Mouse (Mus musculus) C2C12 (cell line): ENCODE measurements around the gene Adamts17. TPM values are rescaled to one million over a fixed set of nuclear protein-coding genes. Genes with fewer than 3 reads are reported as not detected.

Source experiments
- H3K27me3 ChIP-seq: one replicate; pipeline ENCODE4 v1.6.1; 2011; ENCODE audit not compliant: control insufficient read depth, insufficient read depth, insufficient read length
- H3K36me3 ChIP-seq: one replicate; pipeline ENCODE4 v1.6.1; 2011; ENCODE audit not compliant: control insufficient read depth, insufficient read depth
- H3K4me3 ChIP-seq: one replicate; pipeline ENCODE4 v1.5.1; 2011; ENCODE audit warnings: mild to moderate bottlenecking, control low read depth; ENCODE audit not compliant: poor library complexity, insufficient read depth, severe bottlenecking
- H3K79me2 ChIP-seq: one replicate; pipeline ENCODE4 v1.6.1; 2011; ENCODE audit not compliant: control insufficient read depth, insufficient read depth
- H3K79me3 ChIP-seq: one replicate; pipeline ENCODE4 v1.6.1; 2011; ENCODE audit warnings: low read depth, control low read depth
- H3ac ChIP-seq: one replicate; pipeline ENCODE3; 2011; ENCODE audit warnings: low read depth; ENCODE audit not compliant: control insufficient read depth, insufficient read length
- CEBPB ChIP-seq: IDR thresholded peaks from one replicate; pipeline ENCODE4 v1.6.1; 2011; ENCODE audit warnings: low read depth, mild to moderate bottlenecking, control low read depth, moderate library complexity
- CTCF ChIP-seq: IDR thresholded peaks from one replicate; pipeline ENCODE4 v1.5.1; 2011; ENCODE audit not compliant: control insufficient read depth, insufficient read depth, insufficient read length
- FOSL1 ChIP-seq: IDR thresholded peaks from one replicate; pipeline ENCODE4 v1.8.0; 2011; ENCODE audit warnings: mild to moderate bottlenecking, low read length; ENCODE audit not compliant: poor library complexity, insufficient read depth, severe bottlenecking
- MAX ChIP-seq: IDR thresholded peaks from one replicate; pipeline ENCODE4 v1.6.1; 2011; ENCODE audit warnings: mild to moderate bottlenecking, control low read depth
- MYOD1 ChIP-seq: IDR thresholded peaks from one replicate; pipeline ENCODE4 v1.6.1; 2011; ENCODE audit warnings: low read depth; ENCODE audit not compliant: control insufficient read depth, insufficient read length
- MYOG ChIP-seq: IDR thresholded peaks from one replicate; pipeline ENCODE4 v1.6.1; 2011; ENCODE audit not compliant: control insufficient read depth, insufficient read length; ENCODE audit errors: extremely low read depth
- USF1 ChIP-seq: IDR thresholded peaks from one replicate; pipeline ENCODE4 v1.6.1; 2011; ENCODE audit warnings: low read depth, mild to moderate bottlenecking, control low read depth, moderate library complexity
- polyA plus RNA-seq: library from polyadenylated mRNA; unstranded; fragments of >200 nt; fragmentation: generic; extraction: Trizol; gene quantifications from one replicate; pipeline ENCODE4 v1.2.1, GENCODE M21; 2012; ENCODE audit warnings: missing spikeins

Adamts17 gene
- polyA plus RNA-seq, 1 experiment, result 0.04 TPM

DNA sequence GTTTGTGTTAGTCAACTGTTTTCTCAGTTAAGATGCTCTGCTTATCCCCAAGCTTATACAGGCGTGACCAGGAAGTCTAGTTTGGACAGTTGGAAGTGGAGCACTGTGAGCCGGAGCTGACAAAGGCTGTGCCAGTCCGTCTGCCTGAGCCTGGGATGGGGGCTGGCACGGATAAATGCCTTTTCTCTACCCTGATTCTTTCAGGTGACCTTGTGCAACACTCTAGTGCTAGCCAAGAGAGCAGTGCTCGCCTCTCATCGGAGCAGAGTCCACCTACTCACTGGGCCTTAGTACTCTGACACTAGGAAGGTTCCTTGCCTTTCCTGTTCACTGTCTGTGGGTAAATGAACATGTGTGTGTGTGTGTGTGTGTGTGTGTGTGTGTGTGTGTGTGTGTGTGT is 95.5 kb downstream of the Adamts17 start:
- no peaks in the 10 kb centered on the region for H3K79me2 ChIP-seq
- H3ac ChIP-seq, result no peak overlapping the region
- TF ChIP-seq USF1 (no peak), CEBPB (no peak), FOSL1 (no peak), MYOD1 (no peak), MYOG (no peak), MAX (no peak), CTCF (no peak)
- no peak overlapping the region for H3K4me3 ChIP-seq
- no peaks in the 10 kb centered on the region for H3K79me3 ChIP-seq
- H3K36me3 ChIP-seq, result no peaks in the 10 kb centered on the region
- peaks cover 7% of the 10 kb centered on the region for H3K27me3 ChIP-seq

GRCm38 (mm10) chr7:66936042-66936755 is 96.7 kb downstream of the Adamts17 start:
- peaks cover 7% of the 10 kb centered on the region for H3K27me3 ChIP-seq
- H3K79me3 ChIP-seq, result no peaks in the 10 kb centered on the region
- H3ac ChIP-seq, result no peak overlapping the region
- no peak overlapping the region for H3K4me3 ChIP-seq
- no peaks in the 10 kb centered on the region for H3K79me2 ChIP-seq
- no peak for TF ChIP-seq MAX
- no peak for TF ChIP-seq CTCF
- no peak for TF ChIP-seq MYOG
- no peak for TF ChIP-seq USF1
- TF ChIP-seq MYOD1, result no peak
- no peak for TF ChIP-seq CEBPB
- no peak for TF ChIP-seq FOSL1
- H3K36me3 ChIP-seq, result no peaks in the 10 kb centered on the region

DNA sequence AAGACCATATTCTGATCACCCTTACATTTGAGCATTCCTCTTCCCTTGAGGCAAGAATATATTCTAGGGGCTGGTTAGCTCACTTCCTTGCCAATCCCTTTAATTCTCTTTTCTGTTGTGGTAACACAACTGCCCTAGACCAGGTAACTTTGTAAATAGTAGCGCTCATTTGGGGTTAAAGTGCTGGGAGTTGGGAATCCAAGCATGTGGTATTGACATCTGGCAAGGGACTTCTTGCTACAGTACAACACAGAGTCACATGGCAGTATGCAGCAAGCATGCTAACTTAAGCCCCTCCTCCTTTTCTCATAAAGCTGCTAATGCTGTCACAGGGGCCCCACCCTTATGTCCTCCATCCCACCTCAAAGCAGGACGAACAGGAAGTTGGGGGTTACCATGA is 97.4 kb downstream of the Adamts17 start:
- no peaks in the 10 kb centered on the region for H3K36me3 ChIP-seq
- TF ChIP-seq USF1 (no peak), CEBPB (no peak), MAX (no peak), CTCF (no peak), MYOD1 (no peak), FOSL1 (no peak), MYOG (no peak)

GRCm38 (mm10) chr7:66938988-66939783 is 99.7 kb downstream of the Adamts17 start:
- Histone ChIP-seq H3K36me3 (no peaks in the 10 kb centered on the region), H3K4me3 (no peak overlapping the region), H3K27me3 (peaks cover 7% of the 10 kb centered on the region), H3K79me2 (no peaks in the 10 kb centered on the region), H3K79me3 (no peaks in the 10 kb centered on the region), H3ac (no peak overlapping the region)
- TF ChIP-seq USF1 (no peak), FOSL1 (no peak), MAX (no peak), CEBPB (no peak), CTCF (no peak), MYOG (no peak), MYOD1 (no peak)

More for the DNA sequence above, 97.4 kb downstream of the Adamts17 start:
- Histone ChIP-seq H3K4me3 (no peak overlapping the region), H3K27me3 (peaks cover 7% of the 10 kb centered on the region), H3ac (no peak overlapping the region), H3K79me2 (no peaks in the 10 kb centered on the region), H3K79me3 (no peaks in the 10 kb centered on the region)

GRCm38 (mm10) chr7:66940761-66941160 is 101.2 kb downstream of the Adamts17 start:
- no peak overlapping the region for H3ac ChIP-seq
- no peaks in the 10 kb centered on the region for H3K79me2 ChIP-seq

More at GRCm38 (mm10) chr7:66940761-66941160, 101.2 kb downstream of the Adamts17 start:
- Histone ChIP-seq H3K79me3 (no peaks in the 10 kb centered on the region), H3K27me3 (peaks cover 7% of the 10 kb centered on the region), H3K36me3 (no peaks in the 10 kb centered on the region), H3K4me3 (no peak overlapping the region)
- TF ChIP-seq CEBPB (no peak), MAX (no peak), MYOD1 (no peak), FOSL1 (no peak), MYOG (no peak), USF1 (no peak), CTCF (no peak)
